Mouse (Mus musculus) brain, embryonic 14.5 days (tissue): ENCODE measurements at regions not wholly inside any gene's neighbourhood (a gene's known extent, or its start where the extent isn't known, plus 50 kb on each side); places are given as distances from the start of the nearest gene placed in this dataset.

Experiments
- DNase-seq: peaks from one replicate; pipeline ENCODE4 v3.0.0-alpha.2; 2011; ENCODE audit warnings: low read depth
- CTCF ChIP-seq: fragments of 200-500 bp; IDR thresholded peaks from 2 replicates; pipeline ENCODE4 v1.5.1; 2012; ENCODE audit warnings: inconsistent platforms, mild to moderate bottlenecking, moderate library complexity, borderline replicate concordance; ENCODE audit not compliant: insufficient read depth, insufficient read length; ENCODE audit errors: extremely low read depth
- POLR2A ChIP-seq: fragments of 200-500 bp; IDR thresholded peaks from 2 replicates; pipeline ENCODE4 v1.6.1; 2012; ENCODE audit warnings: mild to moderate bottlenecking, inconsistent platforms, borderline replicate concordance; ENCODE audit not compliant: poor library complexity, insufficient read depth, insufficient read length, severe bottlenecking; ENCODE audit errors: extremely low read depth

DNA sequence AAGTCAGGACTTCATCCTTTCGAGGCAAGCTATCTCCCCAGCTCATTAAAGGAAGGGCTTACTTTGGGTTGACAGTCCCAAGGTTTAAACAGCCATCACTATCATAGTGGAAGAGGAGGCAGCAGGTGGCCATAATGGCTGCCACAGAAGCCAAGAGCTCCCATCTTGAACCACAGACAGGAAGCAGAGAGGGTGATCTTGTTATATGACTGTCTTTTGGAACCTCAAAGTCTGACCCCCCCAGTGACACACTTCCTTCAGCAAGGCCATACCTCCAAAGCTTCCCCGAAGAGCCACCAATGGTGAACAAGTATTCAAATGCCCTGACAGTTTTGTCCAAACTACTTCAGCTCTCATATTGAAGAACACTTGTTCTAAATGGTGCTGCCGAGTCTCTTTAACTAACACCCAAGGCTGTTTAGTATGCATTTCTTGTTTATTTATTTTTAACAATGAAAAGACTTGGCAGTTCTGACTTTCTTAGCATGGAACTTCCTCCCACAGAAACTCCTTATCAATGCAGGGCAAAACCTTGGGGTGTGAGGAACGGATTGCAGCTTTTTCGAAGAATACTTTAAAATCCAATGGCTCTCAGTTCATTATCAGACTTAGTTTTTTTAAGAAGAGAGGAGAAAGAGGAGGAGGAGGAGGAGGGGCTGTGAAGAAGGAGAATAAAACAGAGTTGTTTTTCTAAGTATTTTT lies 79.8 kb upstream of the Tnik start:
- no peak for TF ChIP-seq CTCF
- TF ChIP-seq POLR2A, result no peak
- DNase-seq, result no peak

DNA sequence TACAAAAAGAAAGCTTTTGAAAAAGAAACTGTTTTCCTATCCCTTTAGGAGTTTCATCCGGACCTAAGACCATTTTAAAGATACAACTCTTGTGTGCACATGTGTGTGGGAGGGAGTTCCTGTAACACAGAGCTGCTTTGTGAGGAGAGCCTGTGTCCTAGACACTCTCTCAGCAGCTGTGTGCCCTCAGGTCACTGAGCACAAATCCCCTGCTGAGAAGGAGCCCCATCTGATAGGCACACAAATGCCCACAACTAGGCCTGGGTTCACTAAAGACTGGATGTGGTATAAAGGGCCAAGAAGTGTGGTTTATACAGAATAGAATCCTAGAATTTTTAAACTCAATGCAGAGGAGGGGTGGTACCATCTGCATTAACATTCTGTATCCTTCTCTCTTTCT lies 77.5 kb upstream of the Tnik start:
- TF ChIP-seq CTCF, result no peak
- TF ChIP-seq POLR2A, result no peak
- peak; percentile 25 for DNase-seq

DNA sequence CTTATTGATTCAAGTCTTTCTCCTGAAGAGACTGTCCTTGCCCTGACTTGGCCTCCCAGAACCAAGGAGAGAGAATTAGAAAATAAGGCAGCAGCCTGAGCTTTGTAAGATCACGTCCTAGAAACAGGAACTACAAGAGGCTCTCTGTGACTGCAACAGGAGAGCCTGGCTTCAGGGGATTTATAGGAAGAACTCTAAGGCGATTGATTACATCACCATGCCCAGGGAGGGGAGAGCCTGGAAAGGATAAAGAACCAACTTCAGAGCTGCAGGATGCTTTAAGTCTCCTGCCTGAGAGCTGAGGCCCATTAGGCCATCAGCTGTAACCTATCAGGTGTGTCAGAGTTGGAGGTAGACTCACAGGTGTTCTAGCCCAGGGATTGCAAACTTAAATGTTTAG lies 77.1 kb upstream of the Tnik start:
- no peak for TF ChIP-seq CTCF
- no peak for DNase-seq

DNA sequence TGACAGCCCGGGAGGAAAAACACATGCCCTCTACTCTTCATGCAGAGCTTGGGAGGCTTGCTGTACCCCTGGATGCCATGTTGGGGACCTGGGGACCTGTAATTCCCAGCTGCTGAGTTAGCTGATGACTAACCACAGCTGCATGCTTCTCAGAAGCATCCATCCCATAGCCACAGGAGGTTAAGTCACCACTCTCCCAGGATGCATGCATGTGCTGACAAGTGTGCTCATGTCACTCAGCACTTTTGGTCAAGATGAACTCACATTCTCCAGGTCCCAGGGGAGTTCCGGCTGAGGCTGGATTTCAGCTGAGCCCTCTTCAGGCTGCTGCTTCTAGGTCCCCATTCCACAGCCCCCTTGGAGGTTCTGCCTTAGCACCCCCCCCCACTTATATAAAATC lies 73.6 kb upstream of the Tnik start:
- TF ChIP-seq CTCF, result no peak
- no peak for TF ChIP-seq POLR2A
- DNase-seq, result no peak

DNA sequence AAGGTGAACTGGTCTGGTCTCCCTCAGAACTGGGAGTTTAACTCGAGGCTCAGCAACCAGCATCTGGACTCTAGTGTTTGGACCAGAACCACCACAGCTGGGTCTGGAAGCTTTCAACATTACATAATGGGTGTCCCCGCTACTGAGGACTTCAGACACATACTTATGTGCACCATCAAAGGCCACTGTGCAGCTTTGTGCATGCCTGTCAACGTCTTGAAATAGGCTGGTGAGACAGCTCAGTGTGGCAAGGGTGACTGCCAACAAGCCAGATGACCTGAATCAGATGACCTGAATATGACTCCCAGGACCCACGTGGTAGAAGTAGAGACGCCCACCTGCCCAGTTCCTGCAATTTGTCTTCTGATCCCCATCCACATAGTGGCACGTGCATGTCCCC lies 72.8 kb upstream of the Tnik start:
- TF ChIP-seq POLR2A, result no peak
- no peak for TF ChIP-seq CTCF
- DNase-seq, result no peak

DNA sequence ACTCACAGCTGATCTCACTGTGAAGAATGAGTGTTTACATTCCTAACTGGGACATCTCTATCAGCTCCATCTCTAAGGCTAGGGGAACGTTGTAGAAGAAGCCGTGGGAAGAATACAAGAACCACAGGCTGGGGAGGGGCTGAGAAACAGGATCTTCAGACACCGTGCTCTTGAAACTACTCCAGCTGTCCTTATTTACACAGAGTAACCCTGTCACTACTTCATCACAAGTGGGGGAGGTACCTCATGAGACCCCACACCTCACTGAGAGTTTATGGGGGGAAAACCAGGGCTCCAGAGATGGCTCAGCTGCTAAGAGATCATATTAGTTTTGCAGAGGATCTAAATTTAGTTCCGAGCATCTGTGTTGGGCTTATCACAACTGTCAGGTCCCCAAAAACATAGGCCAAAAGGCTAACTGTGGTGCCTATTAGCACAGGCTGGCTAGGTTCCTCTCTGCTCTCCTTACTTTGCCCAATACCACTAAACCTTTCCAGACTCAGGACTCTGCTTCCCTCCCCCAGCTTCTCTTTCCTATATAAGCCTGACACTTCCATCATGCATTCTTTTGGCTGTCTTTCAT lies 68.5 kb upstream of the Tnik start:
- no peak for DNase-seq
- TF ChIP-seq POLR2A (no peak), CTCF (no peak)

DNA sequence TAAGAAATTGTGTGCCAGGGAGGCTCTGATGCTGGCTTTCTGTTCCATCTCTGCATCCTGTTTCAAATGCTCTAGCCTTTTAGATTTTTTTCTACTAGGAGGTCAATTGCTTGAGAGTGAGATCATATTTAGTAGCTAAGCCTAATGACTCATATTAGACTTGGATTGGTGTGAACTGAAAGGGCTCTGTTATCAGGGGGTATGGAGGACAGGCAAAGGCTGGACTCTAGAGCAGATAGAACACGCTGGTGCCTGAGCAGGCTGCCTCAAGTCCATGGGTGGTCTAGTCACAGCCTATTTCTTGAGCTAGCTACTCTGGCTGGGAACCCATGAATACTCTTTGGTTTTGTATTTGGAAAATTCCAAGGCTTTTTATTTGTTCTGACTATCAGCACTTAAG lies 66.2 kb upstream of the Tnik start:
- DNase-seq, result no peak
- TF ChIP-seq POLR2A, result no peak
- no peak for TF ChIP-seq CTCF

DNA sequence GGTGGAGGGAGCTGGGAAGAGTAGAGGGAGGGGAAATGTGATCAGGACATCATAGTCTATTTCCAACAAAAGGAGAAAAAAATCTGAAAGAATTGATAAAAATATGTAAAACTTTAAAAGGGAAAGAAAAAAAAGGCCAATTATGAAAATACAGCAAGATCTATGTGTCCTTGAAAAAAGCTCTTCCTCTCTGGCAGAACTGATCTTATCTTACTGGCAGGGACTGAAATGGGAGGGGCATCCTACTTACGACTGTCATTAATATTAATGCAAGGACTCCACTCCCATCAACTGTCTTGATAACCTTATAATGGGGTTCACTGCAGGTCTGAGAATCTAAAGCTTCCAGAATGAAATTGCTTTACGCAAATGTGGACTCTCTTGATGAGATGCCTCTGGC lies 53.7 kb upstream of the Tnik start:
- peak; percentile 44 for DNase-seq
- TF ChIP-seq CTCF (no peak), POLR2A (no peak)

DNA sequence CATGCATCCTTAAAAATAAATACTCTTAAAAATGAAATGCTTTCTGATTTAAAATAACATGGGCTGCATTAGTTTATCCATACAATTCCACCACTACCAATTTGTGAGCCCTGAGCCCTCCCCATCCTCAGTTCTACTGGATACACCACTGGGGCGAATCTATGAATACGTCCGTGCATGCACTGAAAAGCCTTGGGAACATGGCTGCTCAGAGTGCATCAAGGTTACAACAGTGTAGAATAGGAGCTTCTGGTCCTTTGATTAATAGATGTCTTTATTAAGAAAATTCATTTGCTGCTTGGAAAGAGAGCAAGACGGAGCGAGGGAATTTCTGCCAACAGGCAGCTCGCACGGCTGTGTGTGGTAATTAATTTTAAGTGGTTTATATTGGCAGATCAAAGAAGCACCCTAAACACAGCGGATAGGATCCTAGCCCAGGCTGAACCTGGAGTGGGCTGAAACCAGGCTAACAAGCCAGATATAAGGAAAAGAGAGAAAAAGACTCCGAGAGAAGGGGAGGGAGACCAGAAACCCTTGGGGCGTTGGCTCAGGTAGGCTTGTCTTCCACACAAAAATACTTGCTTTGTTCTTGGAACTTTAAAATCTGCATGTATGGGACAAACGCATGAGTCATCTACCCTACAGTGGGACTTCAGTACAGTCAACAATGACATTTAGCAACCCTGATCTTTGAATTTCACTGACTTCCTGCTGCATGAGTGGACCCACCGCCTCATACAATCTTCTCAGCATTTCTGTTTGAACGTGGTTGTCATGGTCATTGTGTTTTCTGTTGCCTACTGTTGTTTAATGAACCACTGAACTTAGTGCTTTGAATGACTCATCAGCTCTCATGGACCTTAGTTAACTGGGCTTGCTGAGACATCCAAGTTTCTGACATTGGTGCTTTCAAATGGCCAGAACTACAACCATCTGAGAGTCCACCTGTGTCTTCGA lies 51.9 kb upstream of the Tnik start:
- TF ChIP-seq CTCF, result no peak
- TF ChIP-seq POLR2A, result no peak
- DNase-seq, result peak; percentile 73
